Mouse (Mus musculus) bone marrow, adult 2 months (tissue): Measurements from ENCODE around the gene Ehd4.

Source experiments
- CTCF ChIP-seq: fragments of 200-500 bp; IDR thresholded peaks from 2 replicates; pipeline ENCODE4 v1.5.1; 2011; ENCODE audit warnings: low read length, control low read depth; ENCODE audit not compliant: control insufficient read depth, insufficient read depth
- POLR2A ChIP-seq: fragments of 200-500 bp; IDR thresholded peaks from 2 replicates; pipeline ENCODE4 v1.6.1; 2011; ENCODE audit warnings: low read depth, mild to moderate bottlenecking, control low read depth, low read length, borderline replicate concordance; ENCODE audit not compliant: control insufficient read depth

DNA sequence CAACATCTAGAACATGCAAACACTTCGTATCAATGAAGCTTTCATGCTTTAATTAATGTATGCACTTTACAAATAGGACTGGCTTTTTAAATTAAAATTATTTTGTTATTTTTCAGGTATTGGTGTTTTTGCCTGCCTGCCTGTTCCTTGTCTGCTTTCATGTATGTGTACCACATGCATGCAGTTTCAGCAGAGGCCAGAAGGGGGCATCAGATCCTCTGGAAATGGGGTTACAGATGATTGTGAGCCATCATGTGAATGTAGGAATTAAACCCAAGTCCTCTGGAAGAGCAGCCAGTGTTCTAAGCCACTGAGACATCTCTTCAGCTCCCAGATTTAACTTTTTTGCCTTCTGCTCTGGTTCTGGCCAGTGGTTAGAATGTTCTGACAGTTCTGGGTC, 33.2 kb upstream of the Ehd4 start:
- TF ChIP-seq CTCF (no peak), POLR2A (no peak)
